Mouse (Mus musculus) hindbrain, embryonic 11.5 days (tissue): ENCODE measurements at regions not wholly inside any gene's neighbourhood (a gene's known extent, or its start where the extent isn't known, plus 50 kb on each side); places are given as distances from the start of the nearest gene placed in this dataset.

Experiments used
- ATAC-seq: fragments of 200-750 bp; cut with Nextera tagmentation; 2 replicates; pipeline ENCODE4 v1.8.0; 2017; ENCODE audit warnings: mild to moderate bottlenecking, moderate TSS enrichment, moderate library complexity; ENCODE audit not compliant: low FRiP score
- DNase-seq: peaks from one replicate; pipeline ENCODE4 v3.0.0-alpha.2; 2015; ENCODE audit warnings: low spot score
- H3K27ac ChIP-seq: fragments of 300-500 bp; sonication (generic); 2 replicates; pipeline ENCODE4 v1.5.1; 2014; ENCODE audit warnings: mild to moderate bottlenecking, low read depth, low read length
- H3K27me3 ChIP-seq: fragments of 300-500 bp; sonication (generic); 2 replicates; pipeline ENCODE4 v1.6.1; 2014; ENCODE audit warnings: mild to moderate bottlenecking, low read length, moderate library complexity, mixed read lengths; ENCODE audit not compliant: control insufficient read depth, insufficient read depth
- H3K36me3 ChIP-seq: fragments of 300-500 bp; sonication (generic); 2 replicates; pipeline ENCODE4 v1.6.1; 2014; ENCODE audit warnings: mild to moderate bottlenecking, low read length, moderate library complexity, mixed read lengths; ENCODE audit not compliant: control insufficient read depth, insufficient read depth
- H3K4me1 ChIP-seq: fragments of 300-500 bp; sonication (generic); replicated peaks from 2 replicates; pipeline ENCODE4 v1.6.1; 2014; ENCODE audit warnings: low read length, mixed read lengths; ENCODE audit not compliant: control insufficient read depth, insufficient read depth
- H3K4me2 ChIP-seq: fragments of 300-500 bp; sonication (generic); replicated peaks from 2 replicates; pipeline ENCODE4 v1.6.1; 2014; ENCODE audit warnings: mild to moderate bottlenecking, low read depth, low read length
- H3K4me3 ChIP-seq: fragments of 300-500 bp; sonication (generic); 2 replicates; pipeline ENCODE4 v1.5.1; 2014; ENCODE audit warnings: low read depth, low read length
- H3K9ac ChIP-seq: fragments of 300-500 bp; sonication (generic); 2 replicates; pipeline ENCODE4 v1.6.1; 2014; ENCODE audit warnings: low read depth, low read length
- H3K9me3 ChIP-seq: fragments of 300-500 bp; sonication (generic); 2 replicates; pipeline ENCODE4 v1.6.1; 2016; ENCODE audit warnings: low read length; ENCODE audit not compliant: control insufficient read depth
- WGBS: fragments of 180-500 bp; shearing (Covaris S2); extraction: QIAGEN DNeasy Blood & Tissue Kit; methylation state at CpG from one replicate; pipeline ENCODE4 v1.1.7; 2014; 5-methylcytosine and 5-hydroxymethylcytosine counted together

DNA sequence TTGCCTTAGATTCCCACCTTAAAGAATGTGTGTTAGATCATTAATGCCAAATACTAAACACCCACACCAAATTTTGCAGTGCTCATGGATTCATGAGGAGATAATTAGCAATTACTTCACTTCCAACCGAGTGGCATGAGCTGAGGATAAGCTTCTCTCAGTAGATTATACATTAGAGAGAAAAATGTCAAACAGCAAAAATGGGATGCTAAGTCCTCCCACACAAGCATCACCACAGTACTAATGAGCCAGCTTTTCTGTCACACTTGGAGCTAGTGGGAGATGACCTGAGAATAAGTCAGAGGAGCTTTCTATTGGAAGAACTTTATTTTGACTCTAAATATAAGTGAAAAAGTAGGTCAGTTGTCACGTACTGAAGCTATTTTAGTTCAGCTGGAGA lies 504.0 kb downstream of the Slco6d1 start:
- Histone ChIP-seq H3K27ac (no peak overlapping the region), H3K4me1 (no peaks in the 10 kb centered on the region), H3K4me3 (no peak overlapping the region), H3K4me2 (no peak overlapping the region), H3K9me3 (no peaks in the 10 kb centered on the region), H3K36me3 (no peaks in the 10 kb centered on the region), H3K27me3 (no peaks in the 10 kb centered on the region), H3K9ac (no peak overlapping the region)
- DNase-seq (no peak), ATAC-seq (no peak)
- 87% methylated on average over 2 of the region's 2 CpGs for WGBS

DNA sequence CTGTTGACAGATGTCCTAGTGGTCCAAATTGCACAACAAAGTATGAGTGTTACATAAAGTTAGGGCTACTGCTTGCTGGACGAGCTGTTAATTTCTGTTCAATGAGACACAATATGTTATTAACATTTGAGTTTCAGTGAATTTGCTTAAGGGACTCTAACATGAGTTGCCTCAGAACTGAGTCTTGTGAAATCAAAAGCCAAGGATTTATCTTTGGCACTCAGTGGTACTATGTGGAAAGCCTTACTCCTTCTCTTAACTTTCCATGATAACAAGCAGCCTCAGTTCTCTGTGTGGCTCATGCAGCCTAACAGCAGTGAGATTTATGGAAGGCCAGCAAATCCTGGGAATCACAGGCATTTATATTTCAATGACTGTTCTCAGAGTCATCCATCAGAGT lies 510.0 kb downstream of the Slco6d1 start:
- no peak overlapping the region for H3K27ac ChIP-seq
- H3K4me2 ChIP-seq: no peak overlapping the region
- ATAC-seq (no peak), DNase-seq (no peak)
- H3K36me3 ChIP-seq: no peaks in the 10 kb centered on the region
- no peak overlapping the region for H3K4me3 ChIP-seq
- WGBS: 77% methylated on average over 1 of the region's 1 CpGs
- no peaks in the 10 kb centered on the region for H3K27me3 ChIP-seq
- no peaks in the 10 kb centered on the region for H3K4me1 ChIP-seq
- no peak overlapping the region for H3K9ac ChIP-seq
- no peaks in the 10 kb centered on the region for H3K9me3 ChIP-seq

DNA sequence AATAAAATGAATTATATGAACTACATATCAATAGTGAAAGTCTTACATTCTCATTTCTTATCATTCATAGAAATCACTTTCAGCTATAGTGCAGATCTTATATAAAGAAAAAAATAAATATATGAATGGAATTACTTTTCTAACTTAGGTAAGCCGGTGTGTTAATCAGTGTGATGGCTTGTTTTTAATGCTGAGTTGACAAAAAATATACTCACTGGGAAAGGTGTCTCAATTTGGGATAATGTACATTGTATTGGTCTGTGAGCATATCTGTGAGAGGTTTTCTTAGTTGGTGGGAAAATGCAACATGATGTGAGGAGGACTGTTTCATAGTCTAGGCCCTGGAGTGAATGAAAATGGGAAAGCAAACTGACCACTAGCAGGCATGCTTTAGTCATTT lies 511.3 kb downstream of the Slco6d1 start:
- H3K27me3 ChIP-seq: no peaks in the 10 kb centered on the region
- ATAC-seq (no peak), DNase-seq (no peak)
- H3K4me3 ChIP-seq: no peak overlapping the region
- no peaks in the 10 kb centered on the region for H3K4me1 ChIP-seq
- H3K4me2 ChIP-seq: no peak overlapping the region
- no peak overlapping the region for H3K27ac ChIP-seq
- H3K9me3 ChIP-seq: no peaks in the 10 kb centered on the region
- no peaks in the 10 kb centered on the region for H3K36me3 ChIP-seq
- WGBS: 89% methylated on average over 1 of the region's 1 CpGs
- no peak overlapping the region for H3K9ac ChIP-seq

DNA sequence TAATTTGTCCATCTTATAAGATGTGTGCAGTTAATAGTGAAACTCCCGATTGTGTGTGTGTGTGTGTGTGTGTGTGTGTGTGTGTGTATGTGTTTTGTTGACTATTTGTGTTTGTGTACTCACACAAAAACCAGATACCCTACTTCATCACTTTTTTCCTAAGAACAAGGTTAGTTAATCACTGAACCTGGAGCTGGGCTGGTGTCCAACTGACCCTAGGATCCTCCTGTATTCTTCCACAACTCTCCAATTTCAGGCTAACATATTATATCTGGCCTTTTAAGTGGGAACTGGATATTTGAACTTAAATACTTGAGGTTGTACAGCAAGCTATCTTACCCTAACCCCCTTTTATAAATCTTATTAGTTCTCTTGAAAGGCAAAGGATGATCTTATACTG lies 556.8 kb downstream of the Slco6d1 start:
- 100% methylated on average over 1 of the region's 1 CpGs for WGBS
- H3K36me3 ChIP-seq: no peaks in the 10 kb centered on the region
- ATAC-seq (no peak), DNase-seq (no peak)
- no peaks in the 10 kb centered on the region for H3K27me3 ChIP-seq
- H3K4me2 ChIP-seq: no peak overlapping the region
- H3K9ac ChIP-seq: no peak overlapping the region
- H3K4me3 ChIP-seq: no peak overlapping the region
- H3K9me3 ChIP-seq: no peaks in the 10 kb centered on the region
- no peak overlapping the region for H3K27ac ChIP-seq
- no peaks in the 10 kb centered on the region for H3K4me1 ChIP-seq
